Mouse (Mus musculus) ES-Bruce4 (cell line): ENCODE measurements at regions not wholly inside any gene's neighbourhood (a gene's known extent, or its start where the extent isn't known, plus 50 kb on each side); places are given as distances from the start of the nearest gene placed in this dataset.

Experiments used
- CTCF ChIP-seq: IDR thresholded peaks from one replicate; pipeline ENCODE4 v1.8.1; 2011; ENCODE audit warnings: low read depth, low read length
- EP300 ChIP-seq: IDR thresholded peaks from 2 replicates; pipeline ENCODE4 v1.6.1; 2011; ENCODE audit warnings: low read depth, low read length; ENCODE audit not compliant: insufficient read depth
- POLR2A ChIP-seq: IDR thresholded peaks from one replicate; pipeline ENCODE4 v1.8.1; 2011; ENCODE audit warnings: low read length; ENCODE audit not compliant: insufficient read depth

- no peak for TF ChIP-seq POLR2A
- no peak for TF ChIP-seq CTCF
- no peak for TF ChIP-seq EP300
Measured at GRCm38 (mm10) chr5:45336801-45337200, 113.2 kb downstream of the Qdpr start.
